Mouse (Mus musculus) cerebellum, postnatal 4 days (tissue): ENCODE data around the gene Tfr2.

Source experiments
- DNase-seq, 2 experiments: peaks; one replicate each; pipeline ENCODE4 v3.0.0; 2022; ENCODE audit warnings: low spot score in 2 of 2, mixed read lengths in 1 of 2

Tfr2 gene

GRCm38 (mm10) chr5:137569665-137570064 is at the start of gene Tfr2:
TSS of gene Tfr2 (plus strand) at chr5:137569840.
- DNase-seq: no peak

GRCm38 (mm10) chr5:137521861-137522260 is 47.8 kb upstream of the Tfr2 start:
- DNase-seq: no peak

- DNase-seq: no peak
Observed at GRCm38 (mm10) chr5:137522711-137523110, 46.9 kb upstream of the Tfr2 start.

- DNase-seq: no peak
Observed at GRCm38 (mm10) chr5:137523396-137524250, 46.0 kb upstream of the Tfr2 start.

- DNase-seq: no peak
Observed at GRCm38 (mm10) chr5:137524251-137524515, 45.5 kb upstream of the Tfr2 start.

- no peak for DNase-seq
Observed at GRCm38 (mm10) chr5:137524671-137525070, 45.0 kb upstream of the Tfr2 start.

GRCm38 (mm10) chr5:137525511-137525910 is 44.1 kb upstream of the Tfr2 start:
- no peak for DNase-seq

GRCm38 (mm10) chr5:137526192-137526936 is 43.3 kb upstream of the Tfr2 start:
- DNase-seq: peak in 1 of 2 experiments; percentile 63

GRCm38 (mm10) chr5:137527413-137527812 is 42.2 kb upstream of the Tfr2 start:
- DNase-seq: no peak

- DNase-seq: no peak
Observed at GRCm38 (mm10) chr5:137528247-137528968, 41.2 kb upstream of the Tfr2 start.

- DNase-seq: no peak
Observed at GRCm38 (mm10) chr5:137529221-137529995, 40.2 kb upstream of the Tfr2 start.

- DNase-seq: no peak
Observed at GRCm38 (mm10) chr5:137530075-137530474, 39.6 kb upstream of the Tfr2 start.

GRCm38 (mm10) chr5:137530588-137531413 is 38.8 kb upstream of the Tfr2 start:
- peak in 1 of 2 experiments; percentile 69 for DNase-seq

GRCm38 (mm10) chr5:137531414-137532130 is 38.1 kb upstream of the Tfr2 start:
- DNase-seq: peak in 1 of 2 experiments; percentile 71

- DNase-seq: peak in 1 of 2 experiments; percentile 36
Observed at GRCm38 (mm10) chr5:137532131-137532807, 37.4 kb upstream of the Tfr2 start.

- DNase-seq: no peak
Observed at GRCm38 (mm10) chr5:137532808-137533116, 36.9 kb upstream of the Tfr2 start.

GRCm38 (mm10) chr5:137533117-137533827 is 36.4 kb upstream of the Tfr2 start, which contains the start of the genes Epo and Gnb2:
TSS of gene Epo (minus strand) at chr5:137533242.
TSS of gene Gnb2 (minus strand) at chr5:137533510.
- peak; percentile 94 to 98 for DNase-seq

GRCm38 (mm10) chr5:137534762-137535161 is 34.9 kb upstream of the Tfr2 start:
- no peak for DNase-seq

GRCm38 (mm10) chr5:137535318-137535717 is 34.3 kb upstream of the Tfr2 start:
- DNase-seq: no peak
